Mouse (Mus musculus) CD4-positive, CD25-positive, alpha-beta regulatory T cell, adult 9 weeks (primary cell): Measurements from ENCODE around the gene Itgal. TPM values are rescaled to one million over a fixed set of nuclear protein-coding genes. Genes with fewer than 3 reads are reported as not detected.

ENCODE experiments used
- polyA plus RNA-seq: library from polyadenylated mRNA; unstranded; fragments of 100-300 nt; shearing (Covaris generic); gene quantifications from one replicate; pipeline ENCODE4 v1.2.1, GENCODE M21; 2017

Gene Itgal
- polyA plus RNA-seq: 375 TPM

GRCm38 (mm10) chr7:127296098-127296497 lies at the start of gene Itgal:
Gene Itgal (plus strand): TSS chr7:127296260.

GRCm38 (mm10) chr7:127260309-127261111 lies 35.5 kb upstream of the Itgal start, which contains the start of gene Dctpp1:
Gene Dctpp1 (minus strand): TSS chr7:127260709.

GRCm38 (mm10) chr7:127273925-127274789 lies 21.9 kb upstream of the Itgal start, which contains the start of gene Sephs2:
Gene Sephs2 (minus strand): TSS chr7:127274055.

GRCm38 (mm10) chr7:127345512-127346325 lies 49.7 kb downstream of the Itgal start, which contains the start of gene Zfp768:
Gene Zfp768 (minus strand): TSS chr7:127345589.

GRCm38 (mm10) chr7:127375271-127376245 lies 79.5 kb downstream of the Itgal start, which contains the start of gene Zfp747:
Gene Zfp747 (minus strand): TSS chr7:127376050.

Other genes starting within 250 kb of the Itgal start
- not detected for gene Zg16, start 208.9 kb upstream of the Itgal start, polyA plus RNA-seq
- 452 TPM for gene AI467606, start 204.9 kb upstream of the Itgal start, polyA plus RNA-seq
- gene Qprt, start 174.0 kb upstream of the Itgal start, polyA plus RNA-seq: 23.9 TPM
- 84.5 TPM for gene Spn, start 158.4 kb upstream of the Itgal start, polyA plus RNA-seq
- 81.8 TPM for gene Cd2bp2, start 100.2 kb upstream of the Itgal start, polyA plus RNA-seq
- 12.7 TPM for gene Tbc1d10b, start 87.8 kb upstream of the Itgal start, polyA plus RNA-seq
- 22.7 TPM for gene Mylpf, start 87.4 kb upstream of the Itgal start, polyA plus RNA-seq
- gene Zfp553, start 63.2 kb upstream of the Itgal start, polyA plus RNA-seq: 16.5 TPM
- 607 TPM for gene Sept1, start 63.1 kb upstream of the Itgal start, polyA plus RNA-seq
- 0.60 TPM for gene Zfp771, start 52.0 kb upstream of the Itgal start, polyA plus RNA-seq
- gene Dctpp1, start 35.6 kb upstream of the Itgal start, polyA plus RNA-seq: 51.4 TPM
- 12.5 TPM for gene Sephs2, start 22.2 kb upstream of the Itgal start, polyA plus RNA-seq
- gene Zfp768, start 49.3 kb downstream of the Itgal start, polyA plus RNA-seq: 0.35 TPM
- gene Zfp747, start 79.8 kb downstream of the Itgal start, polyA plus RNA-seq: 24.7 TPM
- gene 9130019O22Rik, start 90.9 kb downstream of the Itgal start, polyA plus RNA-seq: 9.9 TPM
- gene E430018J23Rik, start 97.4 kb downstream of the Itgal start, polyA plus RNA-seq: 6.4 TPM
- gene Zfp764, start 110.6 kb downstream of the Itgal start, polyA plus RNA-seq: 17.3 TPM
- gene Zfp688, start 125.8 kb downstream of the Itgal start, polyA plus RNA-seq: 48.9 TPM
- 11.8 TPM for gene Zfp689, start 152.9 kb downstream of the Itgal start, polyA plus RNA-seq
- gene Prr14, start 163.4 kb downstream of the Itgal start, polyA plus RNA-seq: 141 TPM
- gene Fbrs, start 182.9 kb downstream of the Itgal start, polyA plus RNA-seq: 9.0 TPM
- gene Srcap, start 215.7 kb downstream of the Itgal start, polyA plus RNA-seq: 81.0 TPM
- 10.2 TPM for gene Gm42715, start 223.3 kb downstream of the Itgal start, polyA plus RNA-seq